Mouse (Mus musculus) hindbrain, embryonic 14.5 days (tissue): ENCODE data around the gene Kcnj8. TPM values are rescaled to one million over a fixed set of nuclear protein-coding genes. Genes with fewer than 3 reads are reported as not detected.

Source experiments
- ATAC-seq: fragments of 200-750 bp; cut with Nextera tagmentation; 2 replicates; pipeline ENCODE4 v1.8.0; 2017; ENCODE audit warnings: moderate number of reproducible peaks, mild to moderate bottlenecking, moderate TSS enrichment, moderate library complexity; ENCODE audit not compliant: low FRiP score
- DNase-seq: peaks from one replicate; pipeline ENCODE4 v3.0.0-alpha.2; 2015; ENCODE audit warnings: low spot score
- H3K27ac ChIP-seq: fragments of 300-500 bp; sonication (generic); 2 replicates; pipeline ENCODE4 v1.5.1; 2014; ENCODE audit warnings: mild to moderate bottlenecking, moderate library complexity
- H3K27me3 ChIP-seq: fragments of 300-500 bp; sonication (generic); 2 replicates; pipeline ENCODE4 v1.6.1; 2014; ENCODE audit warnings: mild to moderate bottlenecking, low read length, mixed read lengths; ENCODE audit not compliant: control insufficient read depth, insufficient read depth
- H3K36me3 ChIP-seq: fragments of 300-500 bp; sonication (generic); replicated peaks from 2 replicates; pipeline ENCODE4 v1.6.1; 2014; ENCODE audit not compliant: control insufficient read depth, insufficient read depth
- H3K4me1 ChIP-seq: fragments of 300-500 bp; sonication (generic); replicated peaks from 2 replicates; pipeline ENCODE4 v1.6.1; 2014; ENCODE audit warnings: antibody characterized with exemption, low read length, mixed read lengths; ENCODE audit not compliant: control insufficient read depth, insufficient read depth
- H3K4me2 ChIP-seq: fragments of 300-500 bp; sonication (generic); replicated peaks from 2 replicates; pipeline ENCODE4 v1.6.1; 2014; ENCODE audit warnings: mild to moderate bottlenecking, moderate library complexity
- H3K4me3 ChIP-seq: fragments of 300-500 bp; sonication (generic); replicated peaks from 2 replicates; pipeline ENCODE4 v1.5.1; 2014; ENCODE audit warnings: mild to moderate bottlenecking, low read length
- H3K9ac ChIP-seq: fragments of 300-500 bp; sonication (generic); 2 replicates; pipeline ENCODE4 v1.6.1; 2014
- H3K9me3 ChIP-seq: fragments of 300-500 bp; sonication (generic); 2 replicates; pipeline ENCODE4 v1.6.1; 2016; ENCODE audit warnings: low read length; ENCODE audit not compliant: control insufficient read depth
- WGBS: fragments of 180-500 bp; shearing (Covaris S2); extraction: QIAGEN DNeasy Blood & Tissue Kit; methylation state at CpG from one replicate; pipeline ENCODE4 v1.1.7; 2014; 5-methylcytosine and 5-hydroxymethylcytosine counted together
- polyA plus RNA-seq: library from polyadenylated mRNA; unstranded; fragments of >200 nt; fragmentation: Nextera tagmentation; extraction: Ambion mirVana; gene quantifications from 2 replicates; pipeline ENCODE4 v1.2.1, GENCODE M21; 2014

The Kcnj8 gene
- polyA plus RNA-seq, 1 experiment from 2014 or later: 12.9 TPM

DNA sequence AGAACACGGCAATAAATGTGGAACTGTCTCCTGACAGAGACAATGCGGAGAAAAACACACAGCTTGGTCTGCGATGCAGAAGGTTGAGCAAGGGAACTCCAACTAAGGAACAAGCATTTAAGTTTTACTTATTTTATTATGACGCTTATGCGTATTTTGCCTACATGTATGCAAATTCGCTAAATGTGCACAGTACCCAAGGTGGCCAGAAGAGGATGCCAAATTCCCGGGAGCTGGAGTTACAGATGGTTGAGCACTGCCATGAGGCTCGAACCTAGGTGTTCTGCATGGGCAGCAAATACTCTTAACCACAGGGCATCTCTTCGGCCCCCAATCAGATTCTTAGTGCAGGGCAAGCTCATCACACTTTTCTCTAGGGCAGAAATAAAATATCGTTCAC, 13.3 kb downstream of the Kcnj8 start:
- Histone ChIP-seq H3K27me3 (no peaks in the 10 kb centered on the region), H3K9me3 (no peaks in the 10 kb centered on the region), H3K4me1 (no peaks in the 10 kb centered on the region), H3K9ac (no peak overlapping the region), H3K27ac (no peak overlapping the region), H3K4me2 (no peak overlapping the region), H3K36me3 (no peaks in the 10 kb centered on the region), H3K4me3 (no peak overlapping the region)
- no peak for DNase-seq
- no peak for ATAC-seq
- WGBS: 83% methylated on average over 10 of the region's 10 CpGs

DNA sequence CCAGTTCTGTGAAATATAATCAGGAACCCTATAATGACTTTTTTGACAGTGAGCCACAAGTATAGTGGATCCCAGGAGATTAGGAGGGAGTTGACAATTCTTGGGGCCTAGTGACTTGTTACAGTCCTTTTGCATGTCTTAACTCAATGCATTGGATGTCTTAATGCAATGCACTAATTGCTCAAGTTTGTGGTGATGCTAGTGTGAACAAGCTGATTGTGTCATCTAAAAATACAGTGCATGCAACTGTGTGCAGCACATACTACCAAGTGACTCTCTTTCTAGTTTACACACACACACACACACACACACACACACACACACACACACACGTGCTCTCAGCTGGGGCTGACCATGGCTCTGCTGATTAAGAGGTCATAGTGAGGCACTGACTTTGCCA, 15.4 kb downstream of the Kcnj8 start:
- no peaks in the 10 kb centered on the region for H3K9me3 ChIP-seq
- 67% methylated on average over 1 of the region's 1 CpGs for WGBS
- ATAC-seq (no peak), DNase-seq (no peak)
- no peaks in the 10 kb centered on the region for H3K27me3 ChIP-seq
- H3K9ac ChIP-seq: no peak overlapping the region
- H3K4me3 ChIP-seq: no peak overlapping the region
- no peak overlapping the region for H3K4me2 ChIP-seq
- H3K27ac ChIP-seq: no peak overlapping the region
- H3K4me1 ChIP-seq: no peaks in the 10 kb centered on the region
- H3K36me3 ChIP-seq: no peaks in the 10 kb centered on the region

DNA sequence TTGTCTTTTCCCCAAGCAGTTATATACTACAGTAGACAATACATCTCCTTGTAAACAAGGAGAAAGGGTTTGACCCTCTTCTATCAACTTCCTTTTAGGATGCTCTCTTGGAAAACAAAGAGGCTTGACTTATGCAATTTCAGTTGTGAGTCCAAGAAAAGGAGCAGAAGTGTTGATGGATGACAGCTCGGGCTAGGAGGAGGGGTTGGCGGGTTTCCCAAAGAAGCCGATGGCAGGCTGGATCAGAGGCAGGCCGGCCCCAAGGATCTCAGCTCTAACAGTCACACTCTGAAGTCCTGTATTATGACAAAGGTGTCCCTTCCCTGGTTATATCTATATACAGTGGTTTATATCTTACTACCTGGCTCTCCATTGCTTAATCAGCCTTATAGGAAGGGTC, 19.9 kb downstream of the Kcnj8 start:
- H3K4me1 ChIP-seq: no peaks in the 10 kb centered on the region
- H3K36me3 ChIP-seq: no peaks in the 10 kb centered on the region
- no peak overlapping the region for H3K4me2 ChIP-seq
- no peaks in the 10 kb centered on the region for H3K9me3 ChIP-seq
- no peak overlapping the region for H3K27ac ChIP-seq
- WGBS: 67% methylated on average over 4 of the region's 4 CpGs
- no peak overlapping the region for H3K4me3 ChIP-seq
- ATAC-seq: no peak
- DNase-seq: no peak
- no peak overlapping the region for H3K9ac ChIP-seq
- H3K27me3 ChIP-seq: no peaks in the 10 kb centered on the region

DNA sequence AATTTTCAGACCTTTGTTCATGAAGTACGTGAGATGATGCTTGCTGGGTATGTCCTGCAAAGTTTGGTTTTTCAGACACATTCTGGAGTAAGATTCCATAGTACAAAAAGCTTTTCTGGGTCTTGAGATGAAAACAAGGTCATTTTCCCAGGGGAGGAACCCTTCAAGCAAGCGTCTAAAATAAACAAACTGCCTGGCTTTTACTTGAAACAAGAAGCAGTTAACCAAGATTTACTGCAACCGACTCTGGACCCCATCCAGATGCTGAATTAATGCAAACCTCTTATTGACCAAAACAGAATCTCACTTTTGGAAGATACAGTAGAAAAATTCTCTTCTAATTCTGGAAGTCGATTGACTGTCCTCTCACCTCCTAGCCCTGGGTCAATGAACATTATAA, 20.5 kb downstream of the Kcnj8 start:
- 85% methylated on average over 4 of the region's 4 CpGs for WGBS
- Histone ChIP-seq H3K4me1 (no peaks in the 10 kb centered on the region), H3K9me3 (no peaks in the 10 kb centered on the region), H3K4me3 (no peak overlapping the region), H3K27me3 (no peaks in the 10 kb centered on the region), H3K36me3 (no peaks in the 10 kb centered on the region), H3K27ac (no peak overlapping the region), H3K4me2 (no peak overlapping the region), H3K9ac (no peak overlapping the region)
- DNase-seq (no peak), ATAC-seq (no peak)

DNA sequence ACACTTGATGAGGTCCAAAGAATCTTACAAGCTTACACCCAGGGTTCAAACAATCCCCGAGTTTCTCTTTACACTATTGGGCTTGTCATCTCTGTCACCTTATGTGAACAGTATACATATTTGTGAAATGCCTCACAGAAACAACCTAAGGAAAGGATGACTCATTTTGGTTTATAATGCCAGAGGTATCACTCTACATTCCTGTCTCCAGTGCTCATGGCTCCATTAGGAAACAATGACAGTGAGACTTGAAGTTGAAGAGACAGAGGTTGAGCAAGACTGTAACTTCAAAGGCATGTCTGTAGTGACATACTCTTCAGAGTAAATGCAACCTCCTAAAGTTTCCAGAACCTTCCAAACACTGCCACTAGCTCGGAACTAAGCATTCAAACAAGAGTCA, 23.0 kb downstream of the Kcnj8 start:
- Histone ChIP-seq H3K4me1 (no peaks in the 10 kb centered on the region), H3K9ac (no peak overlapping the region), H3K27ac (no peak overlapping the region), H3K27me3 (no peaks in the 10 kb centered on the region), H3K9me3 (no peaks in the 10 kb centered on the region), H3K4me3 (no peak overlapping the region), H3K36me3 (no peaks in the 10 kb centered on the region), H3K4me2 (no peak overlapping the region)
- ATAC-seq: no peak
- no peak for DNase-seq
- 83% methylated on average over 2 of the region's 2 CpGs for WGBS

DNA sequence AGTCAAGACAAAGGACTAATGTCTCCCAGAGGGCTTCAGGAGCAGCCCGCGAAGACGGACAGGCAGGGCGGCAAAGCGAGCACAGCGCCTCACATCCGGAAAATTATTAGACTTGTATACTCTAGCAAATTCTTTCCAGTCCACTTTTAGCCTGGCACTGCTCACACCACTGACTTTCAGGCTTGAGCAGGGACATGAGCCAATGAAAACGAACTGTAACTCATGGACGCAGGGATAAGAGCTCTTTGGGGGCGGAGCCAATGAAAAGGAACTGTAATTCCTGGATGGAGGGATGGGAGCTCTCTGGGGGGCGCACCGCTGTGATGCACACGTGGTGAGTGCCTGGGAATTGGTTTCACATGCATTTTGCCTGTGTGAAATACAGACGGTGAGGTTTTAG, 26.3 kb downstream of the Kcnj8 start:
- H3K27ac ChIP-seq: no peak overlapping the region
- no peaks in the 10 kb centered on the region for H3K9me3 ChIP-seq
- DNase-seq: no peak
- no peak overlapping the region for H3K4me3 ChIP-seq
- no peaks in the 10 kb centered on the region for H3K36me3 ChIP-seq
- no peaks in the 10 kb centered on the region for H3K4me1 ChIP-seq
- H3K9ac ChIP-seq: no peak overlapping the region
- no peak for ATAC-seq
- peak overlapping the region; percentile 25; the same call in 1 of the 2 replicates for H3K4me2 ChIP-seq
- no peaks in the 10 kb centered on the region for H3K27me3 ChIP-seq
- 51% methylated on average over 14 of the region's 14 CpGs for WGBS

DNA sequence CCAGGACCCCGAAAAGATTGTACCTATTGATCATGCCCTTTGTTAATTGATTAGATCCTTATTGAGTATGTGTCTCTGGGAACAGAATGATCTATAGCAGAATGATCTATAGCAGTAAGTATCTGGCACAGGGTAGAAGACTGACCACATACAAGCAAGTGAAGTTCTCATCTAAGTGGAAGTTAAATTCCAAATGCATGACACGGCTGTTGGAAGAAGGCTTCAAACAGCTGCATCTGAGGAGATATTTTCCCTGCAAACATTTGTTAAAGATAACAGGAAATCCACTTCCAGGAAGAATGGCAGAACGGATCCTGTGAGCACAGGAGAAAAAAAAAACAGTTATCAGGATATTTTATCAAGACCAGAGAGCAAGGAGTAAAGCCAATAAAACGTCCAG, 27.8 kb downstream of the Kcnj8 start:
- Histone ChIP-seq H3K9ac (no peak overlapping the region), H3K4me2 (no peak overlapping the region), H3K4me1 (no peaks in the 10 kb centered on the region), H3K4me3 (no peak overlapping the region), H3K36me3 (no peaks in the 10 kb centered on the region), H3K9me3 (no peaks in the 10 kb centered on the region), H3K27ac (no peak overlapping the region), H3K27me3 (no peaks in the 10 kb centered on the region)
- 82% methylated on average over 4 of the region's 4 CpGs for WGBS
- ATAC-seq: no peak
- no peak for DNase-seq

DNA sequence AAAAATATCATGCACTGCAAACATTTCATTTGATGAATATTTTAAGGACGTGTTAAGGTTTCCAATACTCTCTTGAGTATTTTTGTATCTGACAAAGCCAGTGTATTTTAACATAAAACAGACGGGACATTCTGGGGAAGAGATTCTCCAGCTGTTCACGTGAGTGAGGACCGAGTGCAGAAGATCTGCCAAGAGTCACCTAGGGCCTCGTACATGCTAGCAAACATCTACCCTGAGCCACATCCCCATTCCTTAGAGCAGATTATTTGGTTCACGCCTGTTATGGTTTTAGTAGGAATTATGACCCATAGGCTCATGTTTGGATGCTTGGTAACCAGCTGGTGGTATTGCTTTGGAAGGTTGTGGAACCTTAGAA, 28.6 kb downstream of the Kcnj8 start:
- WGBS: 91% methylated on average over 6 of the region's 6 CpGs
- H3K4me2 ChIP-seq: no peak overlapping the region
- H3K9me3 ChIP-seq: no peaks in the 10 kb centered on the region

DNA sequence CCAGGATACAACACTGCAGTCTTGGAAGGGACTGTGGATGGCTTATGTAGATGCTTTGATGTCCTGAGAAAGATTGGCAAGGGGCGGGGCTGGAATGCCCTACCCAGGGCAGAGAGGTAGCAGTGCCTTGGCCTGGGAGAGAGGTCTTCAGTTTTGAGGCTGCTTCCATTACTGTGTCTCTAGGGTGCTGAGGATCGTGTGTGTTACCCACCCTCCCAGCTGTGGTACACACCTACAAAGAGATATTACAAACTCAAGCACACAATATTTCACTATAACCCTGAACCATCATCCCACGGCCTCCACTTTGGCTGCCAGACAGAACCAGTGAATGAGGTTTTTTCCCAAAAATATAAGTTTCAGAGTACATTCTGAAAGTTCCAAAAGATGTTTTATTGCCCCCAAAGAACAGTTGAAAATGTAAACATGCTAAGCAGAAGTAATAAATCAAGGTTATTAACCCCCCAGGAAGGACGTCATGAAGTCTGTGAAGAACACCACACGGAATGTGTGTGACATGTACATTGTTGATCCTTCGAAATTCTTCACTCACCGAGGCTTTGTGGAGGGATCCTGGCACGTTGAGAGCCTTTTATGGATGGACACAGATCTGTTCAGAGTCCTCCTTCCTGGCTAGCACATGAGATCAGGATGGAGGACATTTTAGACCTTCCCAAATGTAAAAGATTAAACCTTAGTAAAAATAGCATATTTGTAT, 29.2 kb downstream of the Kcnj8 start:
- no peak for DNase-seq
- no peak overlapping the region for H3K4me3 ChIP-seq
- 86% methylated on average over 8 of the region's 8 CpGs for WGBS
- H3K4me2 ChIP-seq: no peak overlapping the region
- H3K36me3 ChIP-seq: no peaks in the 10 kb centered on the region
- no peaks in the 10 kb centered on the region for H3K9me3 ChIP-seq
- H3K9ac ChIP-seq: no peak overlapping the region
- no peaks in the 10 kb centered on the region for H3K4me1 ChIP-seq
- no peaks in the 10 kb centered on the region for H3K27me3 ChIP-seq
- no peak overlapping the region for H3K27ac ChIP-seq
- ATAC-seq: no peak

More for the DNA sequence above, 28.6 kb downstream of the Kcnj8 start:
- Histone ChIP-seq H3K27me3 (no peaks in the 10 kb centered on the region), H3K9ac (no peak overlapping the region), H3K4me3 (no peak overlapping the region), H3K4me1 (no peaks in the 10 kb centered on the region), H3K27ac (no peak overlapping the region), H3K36me3 (no peaks in the 10 kb centered on the region)
- ATAC-seq (no peak), DNase-seq (no peak)
